Mouse (Mus musculus) T-helper 17 cell (primary cell): ENCODE data around the gene Dnah8.

ENCODE experiments used
- in situ Hi-C, 2 experiments: fragments of 300-600 bp; cut with MboI, MseI; formaldehyde crosslinking; loops; 1 replicate in 1 of 2; 2 replicates in 1 of 2; pipeline ENCODE4 v1.15.1; 2025; ENCODE audit warnings: high pct_unique_total_duplicates in 2 of 2

Dnah8 gene

GRCm38 (mm10) chr17:30657530-30658151 is 33.5 kb downstream of the Dnah8 start:
- in situ Hi-C loops: no loop called here

DNA sequence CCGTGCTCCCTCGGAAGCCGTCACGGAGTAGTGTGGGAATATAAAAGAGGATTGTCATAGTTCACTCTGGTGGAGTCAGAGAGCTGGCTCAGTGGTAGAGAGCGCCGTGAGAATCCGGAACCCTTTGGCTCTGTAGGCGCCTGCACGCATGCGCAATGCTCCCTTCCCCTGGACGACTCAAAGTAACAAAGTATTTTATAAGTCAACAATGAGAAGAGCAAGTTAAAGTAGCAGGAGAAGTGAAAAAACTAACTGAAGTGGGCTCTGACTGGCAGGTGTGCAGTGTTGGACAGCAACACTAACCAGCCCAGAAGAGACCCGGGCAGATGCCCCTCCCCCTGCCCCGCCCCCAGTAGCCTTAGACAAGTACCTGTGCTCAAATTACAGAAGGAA is 34.0 kb downstream of the Dnah8 start:
- in situ Hi-C loops: no loop called here

- in situ Hi-C loops: no loop called here
Measured at GRCm38 (mm10) chr17:30662131-30662530, 38.0 kb downstream of the Dnah8 start.

GRCm38 (mm10) chr17:30663170-30663569 is 39.0 kb downstream of the Dnah8 start:
- in situ Hi-C loops: no loop called here

DNA sequence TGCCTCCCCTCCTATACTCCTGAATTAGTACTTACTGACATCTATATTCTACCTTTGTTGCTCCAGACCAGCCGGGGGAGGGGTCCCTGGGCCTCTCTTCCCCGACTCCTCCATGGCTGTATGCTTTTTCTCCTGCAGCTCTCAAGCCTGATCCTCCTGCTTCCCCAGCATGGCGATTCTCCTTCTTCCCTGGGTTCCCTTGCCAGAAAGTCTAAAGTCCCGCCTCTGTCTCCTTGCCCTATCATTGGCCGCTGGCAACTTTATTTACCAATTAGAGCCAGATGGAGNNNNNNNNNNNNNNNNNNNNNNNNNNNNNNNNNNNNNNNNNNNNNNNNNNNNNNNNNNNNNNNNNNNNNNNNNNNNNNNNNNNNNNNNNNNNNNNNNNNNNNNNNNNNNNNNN is 40.7 kb downstream of the Dnah8 start:
- in situ Hi-C loops: no loop called here

DNA sequence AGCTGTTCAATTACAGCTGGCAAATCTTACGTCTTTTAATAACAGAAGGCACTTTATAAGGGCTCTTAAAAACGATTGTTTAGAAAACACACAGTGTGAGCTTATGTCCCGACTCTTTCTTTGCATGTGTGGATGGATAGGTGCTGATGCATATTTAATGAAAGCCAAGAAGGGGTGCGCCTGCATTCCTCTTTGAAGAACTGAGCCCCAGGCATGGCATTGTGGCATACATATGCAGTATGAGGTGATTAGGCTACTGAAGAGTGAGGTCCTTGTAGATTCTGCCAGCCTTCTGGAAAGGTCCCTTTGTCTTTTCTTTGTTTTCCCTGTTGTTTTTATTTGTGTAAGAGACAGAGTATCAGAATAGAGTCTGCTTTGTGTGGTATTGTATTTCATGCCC is 48.4 kb downstream of the Dnah8 start:
- in situ Hi-C loops: no loop called here

GRCm38 (mm10) chr17:30673023-30673422 is 48.9 kb downstream of the Dnah8 start:
- in situ Hi-C loops: no loop called here

DNA sequence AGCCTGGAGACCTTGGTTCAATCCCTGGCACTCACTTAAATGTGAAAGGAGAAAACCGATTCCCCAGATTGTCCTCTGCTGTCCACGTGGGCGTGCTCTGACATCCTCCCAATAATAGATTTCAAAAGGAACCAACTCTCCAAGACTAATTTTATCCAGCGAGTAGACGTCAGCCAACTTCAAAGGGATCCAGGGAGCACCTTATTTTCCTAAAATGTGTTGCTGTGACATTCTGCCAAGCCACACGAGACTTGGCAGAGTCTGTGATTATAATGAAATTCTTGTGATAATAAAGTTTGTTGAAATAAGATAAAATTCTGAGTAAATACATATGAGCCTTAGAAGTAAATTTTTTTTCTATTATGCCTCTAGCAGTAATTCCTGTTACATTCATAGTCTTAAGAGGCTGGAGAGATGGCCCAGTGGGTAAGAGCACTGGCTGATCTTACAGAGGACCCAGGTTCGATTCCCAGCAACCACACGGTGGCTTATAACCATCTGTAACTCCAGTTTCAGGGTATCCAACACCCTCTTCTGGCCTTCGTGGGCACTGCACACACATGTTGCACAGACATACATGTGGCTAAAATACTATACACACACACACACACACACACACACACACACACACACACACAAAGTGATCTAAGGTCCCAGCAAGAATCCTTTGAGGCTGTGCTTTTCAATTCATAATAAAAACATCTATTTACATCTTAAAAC is 51.0 kb downstream of the Dnah8 start:
- in situ Hi-C loops: loop anchor here in 1 of 2 experiments (5.0 kb wide), 1 partner anchor 942 kb away; no protein-coding TSS in a partner anchor

DNA sequence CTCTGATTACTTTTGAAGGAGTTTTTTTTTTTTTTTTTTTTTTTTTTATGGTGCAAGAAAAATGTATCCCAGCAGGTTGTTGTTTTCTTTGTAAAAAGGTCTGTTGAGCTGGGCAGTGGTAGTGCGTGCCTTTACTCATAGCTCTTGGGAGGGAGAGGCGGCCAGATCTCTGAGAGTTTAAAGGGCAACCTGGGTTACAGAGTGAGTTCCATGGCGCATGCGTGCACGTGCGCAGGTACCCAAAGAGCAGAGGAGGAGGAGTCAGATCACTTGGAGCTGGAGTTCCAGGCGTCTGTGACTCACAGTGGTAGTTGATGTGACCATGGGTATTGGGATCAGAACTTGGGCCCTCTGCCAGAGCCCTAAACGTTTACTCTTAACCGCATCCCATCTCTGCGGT is 54.4 kb downstream of the Dnah8 start:
- in situ Hi-C loops: loop anchor here in 1 of 2 experiments (5.0 kb wide), 1 partner anchor 939 kb away; no protein-coding TSS in a partner anchor

GRCm38 (mm10) chr17:30679612-30680011 is 55.5 kb downstream of the Dnah8 start:
- in situ Hi-C loops: loop anchor here in 1 of 2 experiments (5.0 kb wide), 1 partner anchor 938 kb away; no protein-coding TSS in a partner anchor

DNA sequence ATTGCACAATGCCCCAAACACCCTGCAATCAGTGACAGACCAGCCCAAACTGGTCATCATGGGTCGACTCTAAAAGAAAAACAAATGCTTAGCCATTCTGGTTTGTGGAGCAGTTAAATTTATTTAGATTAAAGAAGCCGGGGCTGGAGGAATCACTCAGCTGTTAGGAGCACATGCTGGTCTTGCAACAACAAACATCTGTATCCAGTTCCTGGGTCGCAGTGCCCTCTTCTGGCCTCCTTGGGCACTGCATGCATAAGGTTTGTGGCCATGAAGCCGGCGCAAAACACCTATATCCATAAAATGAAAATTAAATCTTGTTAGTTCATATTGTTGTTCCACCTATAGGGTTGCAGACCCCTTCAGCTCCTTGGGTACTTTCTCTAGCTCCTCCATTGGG is 57.5 kb downstream of the Dnah8 start:
- in situ Hi-C loops: no loop called here

- in situ Hi-C loops: no loop called here
Measured at GRCm38 (mm10) chr17:30690181-30690580, 66.0 kb downstream of the Dnah8 start.

- in situ Hi-C loops: no loop called here
Measured at GRCm38 (mm10) chr17:30691481-30691880, 67.3 kb downstream of the Dnah8 start.

DNA sequence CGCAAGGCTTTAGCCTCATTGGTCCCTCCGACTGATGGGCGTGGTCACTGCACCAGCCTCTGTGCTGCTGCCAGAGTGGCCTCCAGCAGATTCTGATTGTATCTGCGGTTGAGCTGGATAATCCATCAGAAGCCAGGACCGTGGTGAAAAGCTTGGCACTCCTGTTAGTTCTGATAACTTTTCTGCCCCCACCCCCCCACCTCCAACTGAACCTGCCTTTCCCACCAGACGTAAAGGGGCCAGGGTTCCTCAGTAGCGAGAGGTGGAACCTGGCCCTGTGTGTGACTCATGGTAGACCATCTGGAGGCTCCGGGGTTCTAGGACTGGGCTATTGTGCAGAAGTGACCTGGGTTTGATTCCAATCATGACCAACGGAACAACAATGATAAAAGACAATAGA is 70.1 kb downstream of the Dnah8 start:
- in situ Hi-C loops: no loop called here

DNA sequence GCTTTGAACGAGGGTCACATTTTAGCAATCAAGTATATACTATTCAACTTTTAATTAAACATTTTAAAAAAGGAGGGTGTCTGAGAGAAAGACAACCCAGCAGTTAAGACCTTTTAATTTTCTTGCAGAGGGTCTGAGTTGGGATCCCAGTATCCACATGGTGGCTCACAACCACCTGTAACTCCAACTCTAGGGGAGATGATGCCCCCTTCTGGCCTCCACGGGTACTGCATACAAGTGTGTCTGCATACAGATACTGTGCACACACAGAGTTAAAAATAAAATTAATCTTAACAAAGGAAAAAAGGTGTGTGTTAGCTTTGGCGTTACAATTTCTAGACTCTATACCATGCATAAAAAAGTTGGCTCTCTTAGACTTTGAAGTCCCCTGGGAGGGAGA is 90.6 kb downstream of the Dnah8 start:
- in situ Hi-C loops: no loop called here

GRCm38 (mm10) chr17:30718197-30718596 is 94.0 kb downstream of the Dnah8 start:
- in situ Hi-C loops: no loop called here

DNA sequence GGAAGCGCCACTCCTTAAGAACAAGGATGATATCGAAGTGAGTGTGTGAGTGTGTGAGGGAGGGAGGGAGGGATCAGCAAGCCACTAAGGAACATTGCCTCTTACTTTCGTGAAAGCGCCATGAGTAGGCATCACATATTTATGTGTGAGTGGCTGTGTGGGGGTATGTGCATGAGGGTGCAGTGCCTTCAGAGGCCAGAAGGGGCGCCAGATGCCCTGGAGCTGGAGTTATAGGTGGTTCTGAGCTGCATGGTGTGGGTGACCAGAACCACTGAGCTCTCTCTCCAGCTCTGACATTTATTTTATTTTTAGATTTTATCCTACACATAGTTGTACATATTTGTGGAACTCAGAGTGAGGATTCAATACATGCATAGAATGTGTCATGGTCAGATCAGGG is 94.9 kb downstream of the Dnah8 start:
- in situ Hi-C loops: no loop called here

- in situ Hi-C loops: no loop called here
Measured at GRCm38 (mm10) chr17:30727788-30728187, 103.6 kb downstream of the Dnah8 start.

GRCm38 (mm10) chr17:30732736-30733135 is 108.6 kb downstream of the Dnah8 start:
- in situ Hi-C loops: no loop called here

GRCm38 (mm10) chr17:30734770-30735169 is 110.6 kb downstream of the Dnah8 start:
- in situ Hi-C loops: no loop called here

DNA sequence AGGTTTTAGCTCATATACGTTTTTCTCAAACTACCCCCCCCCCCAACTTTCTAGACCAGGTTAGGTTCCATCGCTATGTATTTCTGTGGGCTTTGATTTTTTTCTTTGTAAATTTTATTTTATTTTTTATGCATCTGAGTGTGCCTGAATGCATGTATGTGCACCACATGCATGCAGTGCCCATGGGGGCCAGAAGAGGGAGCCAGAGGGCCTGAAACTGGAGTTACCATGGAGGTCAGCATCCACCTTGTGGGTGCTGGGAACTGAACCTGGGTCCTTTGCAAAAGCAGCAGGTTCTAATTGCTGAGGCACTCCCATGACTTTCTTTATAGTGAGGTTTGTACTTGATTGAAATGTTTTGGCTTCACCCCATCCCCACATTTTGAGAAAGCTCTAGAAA is 111.3 kb downstream of the Dnah8 start:
- in situ Hi-C loops: no loop called here

DNA sequence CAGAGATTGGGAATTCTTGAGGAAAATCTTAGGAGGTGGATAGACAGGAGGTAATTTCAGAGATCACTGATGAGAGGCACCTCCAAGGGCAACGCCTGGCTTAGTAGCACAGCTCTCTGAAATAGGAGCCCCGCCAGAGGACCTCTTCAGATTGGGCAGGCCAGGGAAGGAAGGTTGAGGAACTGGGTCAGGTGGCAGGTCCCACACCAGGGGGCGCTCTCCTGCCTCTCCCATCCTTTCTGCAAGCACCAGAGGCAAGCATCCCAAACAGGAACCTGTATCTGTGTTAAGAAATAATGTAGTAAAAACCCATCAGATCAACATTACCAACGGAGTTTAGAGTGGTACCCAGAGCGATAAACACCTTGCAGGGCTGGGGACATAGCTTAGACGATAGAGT is 113.6 kb downstream of the Dnah8 start:
- in situ Hi-C loops: no loop called here

GRCm38 (mm10) chr17:30739769-30740168 is 115.6 kb downstream of the Dnah8 start:
- in situ Hi-C loops: loop anchor here in 1 of 2 experiments (5.0 kb wide), 1 partner anchor 53 kb away; no protein-coding TSS in a partner anchor
